Mouse (Mus musculus) left cerebral cortex, adult 8-10 months (tissue): ENCODE results near the gene Nppa. TPM values are rescaled to one million over a fixed set of nuclear protein-coding genes. Genes with fewer than 3 reads are reported as not detected.
A peak's percentile ranks its signal among the peaks of the same experiment; 100 is the strongest.

Experiments
- DNase-seq, 2 experiments: peaks; one replicate each; pipeline ENCODE4 v3.0.0; 2022; ENCODE audit warnings: low spot score in 2 of 2
- total RNA-seq, 4 experiments: library from RNA; stranded (reverse); gene quantifications; 2 replicates each; pipeline ENCODE4 v1.2.4; 2022

Gene Nppa
- under 1 TPM in 2 of 4 experiments, not detected in 2; 0.59 to 0.74 TPM for total RNA-seq

DNA sequence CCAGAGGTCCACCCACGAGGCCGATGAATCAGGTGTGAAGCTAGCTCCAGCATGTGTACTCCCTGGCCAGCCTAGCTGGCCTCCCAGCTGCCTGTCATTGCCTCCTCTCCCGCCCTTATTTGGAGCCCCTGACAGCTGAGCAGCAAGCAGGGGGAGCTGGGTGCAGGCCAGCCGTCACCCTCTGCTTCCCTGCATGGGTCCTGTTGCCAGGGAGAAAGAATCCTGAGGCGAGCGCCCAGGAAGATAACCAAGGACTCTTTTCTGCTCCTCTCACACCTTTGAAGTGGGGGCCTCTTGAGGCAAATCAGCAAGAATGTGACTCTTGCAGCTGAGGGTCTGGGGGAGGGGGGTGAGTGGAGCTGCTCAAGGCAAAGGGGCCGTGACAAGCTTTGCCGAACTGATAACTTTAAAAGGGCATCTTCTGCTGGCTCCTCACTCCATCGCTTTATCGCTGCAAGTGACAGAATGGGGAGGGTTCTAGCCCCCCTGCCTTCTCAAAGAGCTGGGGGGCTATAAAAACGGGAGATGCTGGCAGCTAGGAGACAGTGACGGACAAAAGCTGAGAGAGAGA lies at the start of gene Nppa:
TSS of gene Nppa (plus strand) at position 521 of the 571 bp plus-strand sequence.
- no peak for DNase-seq

DNA sequence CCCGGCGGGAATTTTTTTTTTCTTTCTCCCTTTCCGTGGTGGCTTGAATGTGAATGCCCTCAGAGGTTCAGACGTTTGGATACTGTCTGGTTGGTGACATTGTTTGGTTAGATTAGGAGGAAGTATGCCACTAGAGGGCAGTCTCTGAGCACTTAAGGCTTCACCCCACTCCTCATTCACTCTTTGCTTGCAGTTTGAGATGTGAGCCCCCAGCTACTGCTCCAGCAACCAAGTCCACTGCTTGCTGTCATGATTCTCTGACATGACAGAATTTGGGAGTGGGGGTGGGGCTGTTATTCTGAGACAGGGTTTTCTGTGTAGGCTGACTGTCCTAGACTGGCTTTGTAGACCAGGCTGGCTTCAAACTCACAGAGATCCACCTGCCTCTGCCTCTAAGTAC lies 46.9 kb upstream of the Nppa start:
- no peak for DNase-seq

DNA sequence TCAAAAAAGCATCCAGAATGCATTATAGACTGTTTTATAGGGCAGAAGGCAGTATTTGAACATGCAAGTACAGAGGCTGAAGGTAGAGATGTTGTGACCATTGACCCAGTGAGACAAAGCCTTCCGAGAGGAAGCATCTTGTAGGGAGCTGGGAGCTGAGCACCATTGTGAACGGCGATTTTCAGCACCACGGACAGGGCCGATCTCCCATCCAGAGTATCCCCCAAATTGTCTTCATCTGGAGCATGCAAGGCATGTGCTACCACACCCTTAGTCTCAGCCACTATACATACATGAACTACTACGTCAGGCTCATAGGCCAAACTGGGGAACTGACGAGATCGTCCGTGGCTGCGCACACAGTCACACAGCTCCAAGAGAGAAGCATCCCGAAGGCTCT lies 43.4 kb upstream of the Nppa start:
- no peak for DNase-seq

- peak in 1 of 2 experiments; percentile 27 for DNase-seq
Measured at GRCm38 (mm10) chr4:147959881-147960831, 40.4 kb upstream of the Nppa start.

- DNase-seq: no peak
Measured at GRCm38 (mm10) chr4:147962781-147963180, 37.7 kb upstream of the Nppa start.

DNA sequence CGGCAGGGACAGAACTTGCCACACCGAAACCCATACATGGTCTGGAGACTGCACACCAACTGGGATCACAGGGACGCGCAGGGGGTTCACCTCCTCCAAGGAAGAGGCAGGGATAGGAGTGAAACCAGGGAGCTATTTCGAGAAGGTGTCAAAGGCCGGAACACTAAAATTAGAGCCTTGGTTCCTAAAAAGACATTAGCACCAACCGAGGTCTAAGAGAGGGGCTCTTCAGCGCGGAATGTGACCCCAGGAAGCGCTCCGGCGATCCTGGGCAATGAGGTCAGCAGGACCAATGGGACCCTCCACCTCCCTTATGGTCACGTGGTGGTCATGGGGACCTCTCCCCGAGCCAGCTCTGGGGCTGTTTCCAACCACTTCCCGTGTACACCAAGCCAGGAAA lies 36.9 kb upstream of the Nppa start:
- DNase-seq: no peak

GRCm38 (mm10) chr4:147965712-147966111 lies 34.8 kb upstream of the Nppa start:
- DNase-seq: no peak

GRCm38 (mm10) chr4:147968816-147969215 lies 31.7 kb upstream of the Nppa start:
- DNase-seq: no peak

GRCm38 (mm10) chr4:147969337-147969736 lies 31.2 kb upstream of the Nppa start:
- no peak for DNase-seq

DNA sequence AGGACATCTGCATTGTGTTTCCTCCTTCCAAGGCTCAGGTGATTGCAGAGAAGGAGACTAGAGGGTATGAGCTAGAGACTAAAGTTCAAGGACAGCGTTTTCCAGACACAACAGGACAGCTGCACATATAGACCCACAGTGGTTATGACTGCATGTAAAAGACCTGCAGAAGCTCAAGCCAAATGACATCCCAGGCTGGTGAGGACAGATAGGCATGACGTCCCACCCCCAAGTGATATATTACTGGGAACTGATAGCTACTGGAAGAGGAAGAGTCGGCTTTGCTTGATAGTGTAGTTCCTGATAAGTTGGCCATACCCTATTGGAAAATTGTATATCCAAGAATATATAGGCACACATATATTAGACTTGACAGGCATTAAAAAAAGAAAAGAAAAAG lies 24.3 kb upstream of the Nppa start:
- no peak for DNase-seq

GRCm38 (mm10) chr4:147977726-147978125 lies 22.8 kb upstream of the Nppa start:
- DNase-seq: no peak

DNA sequence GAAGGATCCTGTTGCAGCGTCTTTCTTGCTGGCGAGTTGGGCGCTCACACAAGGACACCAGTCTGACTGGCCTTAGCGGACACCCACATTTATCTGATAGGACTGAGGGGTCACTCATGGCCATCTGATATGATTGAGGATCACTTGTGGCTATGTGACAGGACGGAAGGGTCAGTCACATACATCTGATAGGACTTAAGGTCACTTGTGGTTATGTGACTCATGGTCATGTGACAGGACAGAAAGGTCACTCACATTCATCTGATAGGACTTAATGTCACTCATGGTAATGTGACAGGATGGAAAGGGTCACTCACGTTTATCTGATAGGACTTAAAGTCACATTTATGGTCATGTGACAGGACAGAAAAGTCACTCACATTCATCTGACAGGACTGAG lies 22.1 kb upstream of the Nppa start:
- DNase-seq: no peak

GRCm38 (mm10) chr4:147979441-147979860 lies 21.1 kb upstream of the Nppa start:
- no peak for DNase-seq

DNA sequence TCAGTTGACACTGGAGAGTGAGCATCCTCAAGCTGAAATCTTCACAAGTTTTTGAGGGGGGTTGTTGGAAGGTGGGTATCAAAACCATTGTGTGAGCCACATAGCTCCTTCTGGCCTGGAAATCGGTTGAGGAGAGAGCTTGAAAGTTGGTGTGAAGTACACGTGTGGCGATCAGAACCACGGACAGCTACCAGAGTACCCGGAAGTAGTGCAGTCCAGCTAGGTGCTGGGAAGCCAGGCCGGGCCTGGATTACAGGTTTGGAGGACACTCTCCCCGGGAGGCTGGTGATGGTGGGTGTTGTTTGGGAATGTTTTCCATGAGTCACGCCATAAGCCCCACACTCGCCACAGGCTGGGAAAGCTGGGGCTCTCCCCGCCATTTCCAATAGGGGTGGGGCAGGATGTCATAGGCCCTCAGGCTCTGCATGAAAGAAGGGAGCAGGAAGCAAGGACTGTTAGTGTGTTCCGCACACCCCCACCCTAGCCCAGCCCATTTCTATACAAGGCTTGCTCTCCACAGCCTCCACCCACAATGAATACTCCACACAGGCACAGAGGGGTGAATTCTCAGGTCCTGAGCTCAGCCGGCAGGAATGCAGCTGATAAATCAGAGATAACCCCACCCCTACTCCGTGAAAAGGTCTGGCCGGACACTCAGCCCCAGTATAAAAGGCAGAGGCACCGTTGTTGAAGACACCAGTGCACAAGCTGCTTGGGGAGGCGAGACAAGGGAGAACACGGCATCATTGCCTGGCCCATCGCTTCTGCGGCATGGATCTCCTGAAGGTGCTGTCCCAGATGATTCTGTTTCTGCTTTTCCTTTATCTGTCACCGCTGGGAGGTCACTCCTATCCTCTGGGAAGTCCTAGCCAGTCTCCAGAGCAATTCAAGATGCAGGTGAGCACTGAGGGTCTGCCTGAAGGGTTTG lies 15.1 kb upstream of the Nppa start, which contains the start of gene Nppb:
TSS of gene Nppb (plus strand) at position 584 of the 928 bp plus-strand sequence.
- DNase-seq: no peak

DNA sequence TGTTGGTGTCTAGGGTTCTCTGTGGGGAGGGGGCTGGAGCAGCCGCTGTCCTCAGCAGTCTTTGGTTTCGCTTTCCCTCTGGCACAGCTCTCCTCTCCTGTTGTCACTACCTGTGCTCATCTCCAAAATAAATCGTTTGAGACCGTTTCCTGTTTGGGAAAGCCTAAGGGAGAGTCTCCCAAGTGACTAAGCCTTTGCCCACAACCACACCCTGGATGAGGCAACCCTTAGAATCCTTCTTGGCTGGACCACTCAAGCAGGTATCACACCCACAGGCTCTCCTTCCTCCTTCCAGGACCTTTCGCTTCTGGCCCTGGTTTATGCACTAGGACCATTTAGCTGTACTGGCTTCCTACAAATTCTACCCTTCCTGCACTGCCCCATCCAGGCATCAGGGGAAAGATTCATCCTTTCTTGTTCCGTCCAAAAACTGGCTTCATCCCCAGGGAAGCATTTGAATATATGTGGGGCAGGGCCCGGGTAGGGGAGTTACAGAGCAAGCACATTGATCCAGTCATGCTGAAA lies 6.9 kb upstream of the Nppa start:
- no peak for DNase-seq

DNA sequence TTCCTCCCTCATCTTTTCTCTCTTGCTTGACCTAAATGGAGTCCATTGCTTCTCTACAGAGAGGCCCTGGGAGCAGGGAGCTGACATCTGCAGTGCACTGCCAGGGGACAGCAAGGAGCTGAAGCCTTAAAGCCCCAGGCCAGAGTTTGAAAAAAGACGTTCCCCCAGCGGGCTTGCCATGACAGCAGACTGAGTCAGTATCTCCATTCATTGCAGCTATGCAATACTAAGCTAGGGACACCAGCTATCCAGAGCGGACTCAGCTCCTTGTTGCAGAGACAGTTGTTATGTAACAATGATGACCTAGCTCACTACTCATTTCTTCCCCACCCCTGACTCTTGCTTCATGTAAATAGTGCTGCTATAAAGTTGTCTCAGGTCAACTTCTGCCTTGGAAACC lies 5.2 kb upstream of the Nppa start:
- no peak for DNase-seq

DNA sequence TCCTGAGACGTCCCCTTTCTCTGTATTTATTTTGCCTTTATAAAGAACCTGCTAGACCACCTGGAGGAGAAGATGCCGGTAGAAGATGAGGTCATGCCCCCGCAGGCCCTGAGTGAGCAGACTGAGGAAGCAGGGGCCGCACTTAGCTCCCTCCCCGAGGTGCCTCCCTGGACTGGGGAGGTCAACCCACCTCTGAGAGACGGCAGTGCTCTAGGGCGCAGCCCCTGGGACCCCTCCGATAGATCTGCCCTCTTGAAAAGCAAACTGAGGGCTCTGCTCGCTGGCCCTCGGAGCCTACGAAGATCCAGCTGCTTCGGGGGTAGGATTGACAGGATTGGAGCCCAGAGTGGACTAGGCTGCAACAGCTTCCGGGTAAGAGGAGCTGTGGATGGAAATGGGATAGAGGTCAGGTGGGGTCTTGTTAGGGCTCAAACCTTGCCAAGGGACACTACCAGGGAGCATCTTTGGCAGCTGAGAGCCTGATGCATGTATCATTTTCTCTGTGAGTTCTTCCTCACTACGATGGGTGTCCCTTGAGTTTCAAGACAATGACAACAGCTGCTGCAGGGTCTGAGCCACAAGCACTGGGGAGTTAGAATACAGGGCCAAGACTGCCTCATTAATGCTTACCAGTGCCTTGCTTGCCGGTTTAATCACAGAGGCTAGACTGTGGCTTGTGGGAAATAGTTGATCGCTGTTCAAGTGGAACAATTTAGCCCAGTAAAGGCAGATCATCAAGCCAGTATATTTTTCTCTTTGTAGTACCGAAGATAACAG lies 679 bp downstream of the Nppa start:
- no peak for DNase-seq

- DNase-seq: no peak
Measured at GRCm38 (mm10) chr4:148001866-148002265, 1.3 kb downstream of the Nppa start.

- no peak for DNase-seq
Measured at GRCm38 (mm10) chr4:148004361-148004760, 3.8 kb downstream of the Nppa start.

- peak; percentile 36 to 51 for DNase-seq
Measured at GRCm38 (mm10) chr4:148008412-148008811, 7.9 kb downstream of the Nppa start.

GRCm38 (mm10) chr4:148009641-148010040 lies 9.1 kb downstream of the Nppa start:
- DNase-seq: no peak
